Comparison of ENCODE assay signal across 34 mouse cellular contexts in the genomic region with DNA sequence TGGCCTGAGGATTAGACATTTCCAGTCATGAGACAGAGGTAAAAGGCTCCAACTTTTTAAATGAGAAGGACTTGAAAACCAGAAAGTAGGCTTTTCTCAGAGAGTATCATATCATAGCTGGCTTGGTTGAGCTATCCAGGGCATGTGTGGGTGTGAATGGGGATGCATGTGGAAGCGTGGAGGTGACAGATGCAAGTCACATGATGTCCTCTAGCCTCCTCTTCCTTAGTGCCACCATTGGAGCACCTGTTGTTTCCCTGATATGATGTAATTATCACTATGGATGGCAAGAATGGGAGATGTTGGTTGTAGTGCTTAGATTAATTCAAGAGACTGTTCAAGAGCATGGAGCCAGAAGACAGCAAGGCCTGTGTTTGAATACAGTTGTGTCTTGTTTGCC.
"Had no signal": no experiment of that assay in that cellular context is flagged by ENCODE, and none has a peak within 500 bp of the region (broad histone marks: within the 10 kb centered on the region; RNA-seq: fewer than 3 reads in every experiment).

No protein-coding gene starts in this region.

- H3K4me2 ChIP-seq: heart, embryonic 11.5 days; heart, embryonic 12.5 days; heart, embryonic 13.5 days; heart, embryonic 15.5 days; hindbrain, embryonic 12.5 days; hindbrain, embryonic 13.5 days; hindbrain, embryonic 14.5 days; hindbrain, embryonic 15.5 days; intestine, embryonic 15.5 days had no signal

- H3K27ac ChIP-seq: heart, embryonic 10.5 days; heart, embryonic 13.5 days; heart, embryonic 15.5 days; hindbrain, embryonic 10.5 days; hindbrain, embryonic 12.5 days; hindbrain, embryonic 13.5 days; hindbrain, embryonic 14.5 days; hindbrain, embryonic 15.5 days; hindbrain, postnatal 0 days; intestine, embryonic 15.5 days; kidney, postnatal 0 days; layer of hippocampus, adult 2 months had no signal

- H3K36me3 ChIP-seq: heart, embryonic 10.5 days; heart, embryonic 12.5 days; heart, embryonic 13.5 days; heart, embryonic 15.5 days; hindbrain, embryonic 10.5 days; hindbrain, embryonic 12.5 days; hindbrain, embryonic 13.5 days; hindbrain, embryonic 15.5 days; intestine, embryonic 15.5 days; kidney, embryonic 15.5 days had no signal

- H3K27me3 ChIP-seq: heart, embryonic 12.5 days; heart, embryonic 13.5 days; heart, embryonic 15.5 days; hindbrain, embryonic 12.5 days; hindbrain, embryonic 13.5 days; hindbrain, embryonic 15.5 days; intestine, embryonic 15.5 days; kidney, embryonic 15.5 days had no signal

- ATAC-seq: hindbrain, embryonic 16.5 days; hindbrain, postnatal 0 days; inflammation-experienced regulatory T-cells, adult 6 months; intestine, embryonic 15.5 days; intestine, embryonic 16.5 days; intestine, postnatal 0 days had no signal

- DNase-seq: heart, postnatal 10 days; heart, postnatal 14 days; heart, postnatal 36 days; heart, postnatal 4 days; kidney, adult 11 months; kidney, adult 18-20 months; kidney, adult 2 months; kidney, adult 8-10 months; kidney, adult 9 months; kidney, postnatal 10 days; kidney, postnatal 14 days; kidney, postnatal 36 days; kidney, postnatal 4 days; layer of hippocampus, adult 9-11 months; layer of hippocampus, postnatal 36 days had no signal

- H3K4me3 ChIP-seq: heart, embryonic 10.5 days; heart, embryonic 12.5 days; heart, embryonic 13.5 days; heart, embryonic 15.5 days; hindbrain, embryonic 10.5 days; hindbrain, embryonic 12.5 days; hindbrain, embryonic 13.5 days; hindbrain, embryonic 15.5 days; intestine, embryonic 15.5 days; kidney, embryonic 15.5 days; layer of hippocampus, adult 2 months had no signal

- H3K9ac ChIP-seq: heart, embryonic 12.5 days; heart, embryonic 13.5 days; heart, embryonic 15.5 days; hindbrain, embryonic 12.5 days; hindbrain, embryonic 13.5 days; hindbrain, embryonic 14.5 days; hindbrain, embryonic 15.5 days; intestine, embryonic 15.5 days; kidney, embryonic 15.5 days had no signal

- H3K9me3 ChIP-seq: heart, embryonic 10.5 days; heart, embryonic 12.5 days; heart, embryonic 13.5 days; heart, embryonic 15.5 days; hindbrain, embryonic 10.5 days; hindbrain, embryonic 12.5 days; hindbrain, embryonic 13.5 days; hindbrain, embryonic 15.5 days; intestine, embryonic 15.5 days; kidney, embryonic 15.5 days had no signal

- H3K4me1 ChIP-seq: heart, embryonic 10.5 days; heart, embryonic 12.5 days; heart, embryonic 15.5 days; intestine, embryonic 15.5 days had no signal
